Mouse (Mus musculus) spleen, postnatal 4 days (tissue): ENCODE results near the gene Maats1.

ENCODE experiments used
- DNase-seq, 2 experiments: peaks; one replicate each; pipeline ENCODE4 v3.0.0; 2022; ENCODE audit warnings: low spot score in 2 of 2

The Maats1 gene

GRCm38 (mm10) chr16:38370633-38371374 is 28.9 kb upstream of the Maats1 start:
- DNase-seq, result peak in 1 of 2 experiments; percentile 61

GRCm38 (mm10) chr16:38369992-38370484 is 28.1 kb upstream of the Maats1 start:
- DNase-seq, result peak in 1 of 2 experiments; percentile 55

GRCm38 (mm10) chr16:38369431-38369830 is 27.5 kb upstream of the Maats1 start:
- peak in 1 of 2 experiments; percentile 56 for DNase-seq

- DNase-seq, result peak in 1 of 2 experiments; percentile 52
Observed at GRCm38 (mm10) chr16:38369000-38369399, 27.1 kb upstream of the Maats1 start.

GRCm38 (mm10) chr16:38368336-38368735 is 26.4 kb upstream of the Maats1 start:
- DNase-seq, result peak in 1 of 2 experiments; percentile 58

- peak in 1 of 2 experiments; percentile 45 for DNase-seq
Observed at GRCm38 (mm10) chr16:38366231-38366630, 24.3 kb upstream of the Maats1 start.

GRCm38 (mm10) chr16:38365390-38365789 is 23.4 kb upstream of the Maats1 start:
- peak in 1 of 2 experiments; percentile 45 for DNase-seq

GRCm38 (mm10) chr16:38363657-38364056 is 21.7 kb upstream of the Maats1 start:
- peak in 1 of 2 experiments; percentile 52 for DNase-seq

GRCm38 (mm10) chr16:38363256-38363595 is 21.3 kb upstream of the Maats1 start:
- DNase-seq, result no peak

GRCm38 (mm10) chr16:38362493-38363255 is 20.7 kb upstream of the Maats1 start:
- DNase-seq, result peak in 1 of 2 experiments; percentile 57

- peak in 1 of 2 experiments; percentile 55 for DNase-seq
Observed at GRCm38 (mm10) chr16:38361933-38362332, 20.0 kb upstream of the Maats1 start, which contains the start of gene Popdc2. Gene Popdc2 (plus strand): TSS chr16:38362209.

- DNase-seq, result no peak
Observed at GRCm38 (mm10) chr16:38360317-38360716, 18.4 kb upstream of the Maats1 start.

- DNase-seq, result no peak
Observed at GRCm38 (mm10) chr16:38359857-38360256, 17.9 kb upstream of the Maats1 start.

GRCm38 (mm10) chr16:38359241-38359640 is 17.3 kb upstream of the Maats1 start:
- no peak for DNase-seq

- DNase-seq, result no peak
Observed at GRCm38 (mm10) chr16:38358256-38358812, 16.4 kb upstream of the Maats1 start.

- DNase-seq, result no peak
Observed at GRCm38 (mm10) chr16:38354185-38354913, 12.4 kb upstream of the Maats1 start.

GRCm38 (mm10) chr16:38353642-38354041 is 11.7 kb upstream of the Maats1 start:
- DNase-seq, result no peak

GRCm38 (mm10) chr16:38352851-38353250 is 10.9 kb upstream of the Maats1 start:
- DNase-seq, result no peak

- no peak for DNase-seq
Observed at GRCm38 (mm10) chr16:38352031-38352430, 10.1 kb upstream of the Maats1 start.

- DNase-seq, result no peak
Observed at GRCm38 (mm10) chr16:38350939-38351338, 9.0 kb upstream of the Maats1 start.

- no peak for DNase-seq
Observed at GRCm38 (mm10) chr16:38350361-38350855, 8.5 kb upstream of the Maats1 start.
